Mouse (Mus musculus) spleen, postnatal 10 days (tissue): Measurements from ENCODE around the gene Cacng8.
"Not testable (repeated sequence)": the region's sequence is repeated elsewhere in the genome, so short reads cannot be mapped to it uniquely, and the experiment has no call there.

ENCODE experiments used
- DNase-seq, 2 experiments: peaks; one replicate each; pipeline ENCODE4 v3.0.0; 2021 to 2022; ENCODE audit warnings: low spot score in 2 of 2

Gene Cacng8

DNA sequence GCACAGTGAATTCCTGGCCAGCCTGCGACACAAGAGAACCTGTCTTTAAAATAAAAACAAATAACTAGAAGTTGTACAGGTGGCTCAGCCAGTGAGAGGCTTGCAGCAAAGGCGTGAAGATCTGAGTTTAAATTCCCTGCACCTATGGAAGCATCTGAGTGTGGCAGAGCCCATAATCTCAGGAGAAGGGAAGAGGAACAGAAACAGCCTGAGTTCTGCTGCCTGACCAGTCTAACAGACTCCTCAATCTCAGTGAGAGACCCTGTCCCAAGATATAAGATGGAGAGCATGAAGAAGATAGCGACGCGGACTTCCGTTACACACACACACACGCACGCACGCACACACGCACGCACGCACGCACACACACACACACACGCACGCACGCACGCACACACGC lies 2.7 kb upstream of the Cacng8 start:
- no peak for DNase-seq

DNA sequence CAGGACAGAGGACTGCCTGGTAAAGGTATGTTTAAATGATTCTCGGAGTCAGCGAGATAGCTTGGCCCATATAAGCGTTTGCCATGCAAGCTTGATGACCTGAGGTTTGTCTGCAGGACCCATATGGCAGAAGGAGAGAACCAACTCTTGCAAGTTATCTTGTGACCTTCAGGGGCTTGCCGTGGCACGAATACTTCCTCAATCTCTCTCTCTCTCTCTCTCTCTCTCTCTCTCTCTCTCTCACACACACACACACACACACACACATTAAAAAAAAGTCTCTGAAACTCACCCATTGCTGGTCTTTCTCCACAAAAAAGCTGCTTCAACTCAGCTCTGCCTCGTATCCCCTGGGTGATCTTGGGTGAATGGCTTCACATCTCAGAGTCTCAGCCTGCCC lies 1.6 kb upstream of the Cacng8 start:
- no peak for DNase-seq

DNA sequence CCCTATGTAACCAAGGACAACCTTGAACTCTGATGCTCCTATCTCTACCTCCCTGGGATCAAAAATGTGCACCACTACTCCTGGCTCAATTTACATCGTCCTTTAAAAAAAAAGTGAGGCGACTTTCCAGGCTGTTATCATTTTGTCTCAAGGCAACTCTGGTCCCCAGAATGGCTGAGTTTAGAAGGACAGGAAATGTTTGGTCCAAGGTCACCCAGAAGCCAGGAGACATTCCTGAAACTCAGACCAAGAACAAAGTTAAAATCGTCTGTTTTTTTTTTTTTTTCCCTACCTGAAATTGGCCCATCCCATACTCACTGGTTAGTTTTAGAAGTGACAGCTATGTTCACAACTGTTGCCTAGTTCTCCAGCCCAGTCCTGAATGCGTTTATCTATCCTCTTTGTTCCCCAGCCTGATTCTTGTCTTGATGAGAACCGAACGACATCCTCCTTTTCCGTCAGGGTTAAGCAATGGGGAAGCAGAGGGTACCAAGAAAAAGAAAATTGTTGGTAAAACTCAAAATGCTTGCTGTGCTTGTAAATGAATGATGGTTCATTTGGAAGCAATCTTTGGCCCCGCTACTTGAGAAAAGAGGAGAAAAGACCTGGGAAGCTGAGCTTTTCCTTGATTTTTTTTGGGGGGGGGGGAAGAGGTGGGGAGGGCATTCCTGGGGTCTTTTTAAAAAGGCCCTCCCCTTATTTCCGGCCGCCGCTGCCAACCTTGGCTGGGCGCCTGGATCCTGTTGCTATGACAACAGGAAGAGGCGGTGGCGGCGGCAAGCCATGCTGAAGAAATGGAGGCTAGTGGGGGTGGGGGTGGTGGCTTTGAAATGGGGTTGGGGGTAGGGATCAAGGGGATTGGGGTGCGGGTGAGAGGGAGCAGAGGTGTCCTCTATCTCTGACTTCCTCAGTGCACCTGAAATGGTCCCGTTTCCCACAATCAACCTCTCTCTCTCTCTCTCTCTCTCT lies 755 bp upstream of the Cacng8 start:
- DNase-seq = no peak

DNA sequence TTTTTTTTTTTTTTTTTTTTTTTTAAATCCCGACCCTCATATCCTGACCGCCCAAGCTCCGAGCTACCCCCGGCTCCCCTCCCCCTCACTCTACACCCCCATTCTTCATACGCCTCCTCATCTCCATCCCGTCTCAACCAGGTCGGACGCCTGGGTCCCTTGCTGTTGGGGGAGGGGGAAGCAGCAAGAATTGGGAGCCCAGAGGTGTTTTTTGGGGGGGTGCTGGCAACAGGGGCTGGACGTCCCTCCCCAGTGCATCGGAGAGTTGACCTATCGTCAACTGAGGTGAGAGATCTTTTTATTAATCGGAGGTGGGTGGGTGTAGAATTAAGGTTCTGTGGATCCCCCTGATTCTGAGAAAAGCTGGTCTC lies 583 bp downstream of the Cacng8 start:
- no peak for DNase-seq

DNA sequence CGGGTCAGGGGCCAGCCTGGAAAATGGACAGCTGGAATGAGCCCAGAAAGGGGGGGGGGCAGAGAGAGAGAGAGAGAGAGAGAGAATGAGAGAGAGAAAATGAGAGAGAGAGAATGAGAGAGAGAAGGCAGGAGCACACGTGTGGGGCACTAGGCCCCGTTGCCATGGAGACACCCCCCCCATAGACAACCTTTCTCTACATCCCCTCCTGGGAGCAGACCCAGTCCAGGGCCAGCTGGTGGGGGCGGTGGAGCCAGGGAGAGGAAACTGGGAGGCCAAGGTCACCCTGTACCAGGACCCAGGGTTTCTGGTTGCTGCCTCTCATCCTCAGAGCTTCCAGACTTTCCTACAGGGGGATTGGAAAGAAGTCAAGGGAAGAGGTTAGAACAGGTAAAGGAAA lies 1.3 kb downstream of the Cacng8 start:
- DNase-seq = no peak

DNA sequence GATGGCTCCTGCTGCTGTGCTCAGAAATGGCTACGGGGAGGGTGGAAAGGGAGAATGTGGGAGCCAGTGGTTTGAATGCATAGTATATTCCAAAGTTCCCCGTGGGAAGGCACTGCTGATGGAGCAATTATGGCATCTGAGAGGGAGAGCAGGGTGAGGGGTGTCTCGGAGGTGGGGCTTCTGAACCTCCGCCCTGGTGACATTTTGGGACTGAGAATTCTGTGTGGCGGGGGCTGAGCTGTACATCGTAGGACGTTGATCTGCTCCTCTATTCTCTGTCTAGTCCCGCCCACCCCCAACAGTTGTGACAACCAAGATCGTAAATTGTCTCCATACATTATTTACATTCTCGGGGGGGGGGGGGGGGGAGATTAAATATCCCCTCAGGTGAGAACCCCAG lies 6.9 kb downstream of the Cacng8 start:
- no peak for DNase-seq

DNA sequence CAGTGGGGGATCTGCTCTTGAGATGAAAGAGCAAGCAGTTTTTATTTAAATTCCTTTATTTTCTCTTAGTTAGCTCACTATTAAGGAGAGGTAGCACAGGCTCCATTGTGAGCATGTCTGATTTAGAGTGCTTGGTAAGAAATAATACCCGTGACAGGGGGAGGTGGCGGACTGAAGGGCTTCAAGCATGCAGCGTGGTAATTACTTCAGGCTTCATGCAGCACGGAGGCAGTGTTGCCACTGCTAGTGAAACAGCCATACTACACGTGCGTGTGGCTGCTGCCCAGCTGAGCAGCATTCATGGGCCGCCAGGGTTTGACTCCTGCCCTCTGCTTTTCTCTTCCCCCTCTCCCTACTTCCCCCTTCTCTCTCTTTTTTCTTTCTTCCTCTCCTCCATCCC lies 7.3 kb downstream of the Cacng8 start:
- DNase-seq = no peak

DNA sequence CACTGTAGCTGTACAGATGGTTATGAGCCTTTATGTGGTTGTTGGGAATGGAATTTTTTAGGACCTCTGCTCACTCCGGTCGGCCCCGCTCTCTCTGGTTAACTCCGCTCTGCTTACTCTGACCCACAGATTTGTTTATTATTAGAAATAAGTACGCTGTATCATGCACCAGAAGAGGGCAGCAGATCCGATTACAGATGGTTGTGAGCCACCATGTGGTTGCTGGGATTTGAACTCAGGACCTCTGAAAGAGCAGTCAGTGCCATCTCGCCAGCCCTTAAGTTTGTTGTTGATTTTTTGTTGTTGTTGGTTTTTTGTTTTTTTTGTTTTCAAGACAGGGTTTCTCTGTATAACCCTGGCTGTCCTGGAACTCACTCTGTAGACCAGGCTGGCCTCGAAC lies 7.9 kb downstream of the Cacng8 start:
- DNase-seq = not testable (repeated sequence)

DNA sequence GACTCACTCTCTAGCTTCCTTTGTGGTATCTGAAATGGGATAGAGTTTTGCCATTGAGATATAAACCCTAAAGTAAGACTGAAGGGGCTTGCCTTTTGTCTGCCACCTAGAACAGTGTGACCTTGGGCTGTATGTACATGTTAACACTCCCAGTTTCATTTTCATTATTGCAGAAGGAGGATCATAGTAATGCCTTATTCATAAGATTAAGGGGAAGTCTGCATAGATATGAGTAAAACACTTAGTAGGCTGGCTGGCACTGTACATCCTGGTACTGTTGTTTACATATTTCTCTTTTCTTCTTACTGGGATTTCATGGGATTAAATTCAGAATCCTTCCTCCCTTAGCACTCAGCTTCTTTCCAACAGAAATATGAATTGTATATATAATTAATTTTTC lies 9.5 kb downstream of the Cacng8 start:
- no peak for DNase-seq

DNA sequence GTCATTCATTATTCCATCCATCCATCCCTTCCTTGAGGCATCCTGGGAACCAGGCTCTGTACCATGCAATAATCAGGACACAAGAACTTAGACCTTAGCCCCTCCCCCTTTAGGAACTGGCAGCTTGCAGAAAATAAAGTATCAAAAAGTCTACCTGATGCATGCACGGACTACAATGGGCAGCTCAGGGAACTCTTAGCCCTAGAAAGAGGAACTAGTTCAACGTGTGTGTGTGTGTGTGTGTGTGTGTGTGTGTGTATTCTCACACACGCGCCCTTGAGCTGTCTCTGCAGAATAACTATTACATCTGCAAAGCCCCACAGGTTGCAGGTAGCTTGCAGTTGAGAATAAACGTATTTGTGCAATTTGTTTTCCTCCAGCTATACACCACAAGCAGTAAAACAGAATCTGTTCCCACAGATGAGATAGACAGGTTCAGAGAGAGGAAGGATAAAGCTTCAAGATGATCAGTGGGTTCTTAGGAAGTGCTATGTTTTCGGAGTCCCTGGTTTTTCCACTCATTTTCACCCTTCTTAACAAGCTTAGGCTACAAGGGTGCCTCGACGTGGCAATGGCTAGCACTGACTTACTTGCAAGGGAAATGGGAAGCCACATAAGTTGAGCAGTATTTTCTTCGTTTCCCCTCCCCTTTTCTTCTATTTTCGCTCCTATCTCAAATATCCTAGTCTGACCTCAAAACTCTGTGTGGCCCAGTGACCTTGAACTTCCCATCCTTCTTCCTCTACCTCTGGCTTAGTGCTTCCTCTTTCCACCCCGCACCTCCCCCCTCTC lies 19.4 kb downstream of the Cacng8 start:
- no peak for DNase-seq

DNA sequence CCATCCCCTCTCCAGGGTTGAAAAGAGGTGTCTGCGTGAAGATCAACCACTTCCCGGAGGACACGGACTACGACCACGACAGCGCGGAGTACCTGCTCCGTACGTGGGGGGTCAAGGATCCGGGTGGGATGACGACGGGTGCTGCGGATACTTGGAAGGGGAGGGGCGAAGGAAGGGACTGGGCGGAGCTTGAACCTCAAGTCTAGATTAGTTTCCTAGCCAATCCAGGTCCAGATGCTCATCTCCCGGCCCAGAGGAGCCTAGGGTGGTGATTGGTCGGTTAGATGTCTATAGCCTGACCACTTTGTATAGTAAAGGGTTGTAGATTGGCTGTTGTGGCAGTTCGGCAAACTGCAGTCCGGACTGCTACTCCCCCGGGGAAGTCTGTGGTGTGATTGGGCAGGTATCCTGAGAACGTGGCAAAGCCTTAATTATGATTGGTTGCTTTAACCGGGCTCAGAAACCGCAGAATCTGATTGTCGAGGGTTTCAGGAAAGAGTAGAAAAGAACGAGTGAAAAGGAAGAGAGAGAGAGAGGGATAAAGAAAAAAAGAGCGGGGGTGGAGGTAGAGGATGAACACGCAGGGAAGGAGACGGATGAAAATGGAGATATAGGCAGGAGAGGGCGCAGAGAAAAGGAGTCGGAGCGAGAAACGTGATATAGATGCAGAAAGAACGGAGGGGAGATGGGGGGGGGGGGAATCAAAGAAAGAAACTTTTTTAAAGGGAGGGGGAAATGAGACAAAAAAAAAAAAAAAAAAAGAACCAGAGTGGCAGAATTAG lies 20.9 kb downstream of the Cacng8 start:
- DNase-seq = no peak

DNA sequence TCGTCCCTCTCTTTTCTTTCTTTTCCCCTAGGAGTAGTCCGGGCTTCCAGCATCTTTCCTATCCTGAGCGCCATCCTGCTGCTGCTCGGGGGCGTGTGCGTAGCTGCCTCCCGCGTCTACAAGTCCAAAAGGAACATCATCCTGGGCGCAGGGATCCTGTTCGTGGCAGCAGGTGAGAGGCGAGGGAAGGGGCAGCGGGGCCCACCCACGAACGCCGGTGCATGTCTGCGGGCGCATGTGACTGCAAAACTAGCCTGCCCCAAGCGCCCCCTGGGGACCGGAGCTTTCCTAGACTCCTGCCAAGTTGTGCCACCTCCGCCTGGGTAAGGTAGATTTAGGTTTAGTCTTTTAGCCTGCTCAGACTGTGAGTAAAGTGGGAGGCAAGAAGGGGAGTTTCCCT lies 21.6 kb downstream of the Cacng8 start:
- peak in 1 of 2 experiments; percentile 48 for DNase-seq

DNA sequence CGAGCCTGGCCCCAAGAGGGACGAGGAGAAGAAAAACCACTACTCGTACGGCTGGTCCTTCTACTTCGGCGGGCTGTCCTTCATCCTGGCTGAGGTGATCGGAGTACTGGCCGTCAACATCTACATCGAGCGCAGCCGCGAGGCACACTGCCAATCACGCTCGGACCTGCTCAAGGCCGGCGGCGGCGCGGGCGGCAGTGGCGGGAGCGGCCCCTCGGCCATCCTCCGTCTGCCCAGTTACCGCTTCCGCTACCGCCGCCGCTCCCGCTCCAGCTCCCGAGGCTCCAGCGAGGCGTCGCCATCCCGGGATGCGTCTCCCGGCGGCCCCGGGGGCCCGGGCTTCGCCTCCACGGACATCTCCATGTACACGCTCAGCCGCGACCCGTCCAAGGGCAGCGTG lies 24.4 kb downstream of the Cacng8 start:
- DNase-seq = no peak

DNA sequence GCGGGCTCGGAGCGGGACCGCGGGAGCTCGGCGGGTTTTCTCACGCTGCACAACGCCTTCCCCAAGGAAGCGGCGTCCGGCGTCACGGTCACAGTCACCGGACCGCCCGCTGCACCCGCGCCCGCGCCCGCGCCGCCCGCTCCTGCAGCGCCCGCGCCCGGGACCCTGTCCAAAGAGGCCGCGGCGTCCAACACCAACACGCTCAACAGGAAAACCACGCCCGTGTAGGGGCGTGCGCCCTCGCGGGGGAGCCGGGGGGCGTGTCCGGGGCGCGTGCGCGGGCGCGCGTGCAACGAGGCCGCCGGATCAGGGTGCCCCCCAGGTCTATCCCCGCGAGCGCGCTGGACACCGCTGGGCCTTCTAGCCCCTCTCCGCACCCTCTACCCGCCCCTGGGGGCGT lies 24.9 kb downstream of the Cacng8 start:
- DNase-seq = no peak

DNA sequence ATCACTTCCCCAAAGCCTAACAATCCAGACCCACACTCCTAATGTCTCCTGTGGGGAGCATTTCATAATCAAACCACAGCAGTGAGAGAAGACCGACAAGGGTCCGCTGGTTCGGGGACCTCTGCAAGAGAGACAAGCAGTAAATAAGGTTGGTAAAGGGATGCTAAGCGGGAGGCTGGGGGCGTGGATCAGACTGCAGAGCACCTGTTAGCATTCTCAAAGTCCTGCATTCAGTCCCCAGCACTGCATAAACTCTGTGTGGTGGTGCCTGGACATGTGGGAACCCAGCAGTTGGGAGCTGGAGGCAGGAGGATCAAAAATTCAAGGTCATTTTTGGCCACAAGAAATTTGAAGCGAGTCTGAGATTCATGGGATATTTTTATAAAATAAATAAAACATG lies 29.5 kb downstream of the Cacng8 start:
- DNase-seq = no peak

DNA sequence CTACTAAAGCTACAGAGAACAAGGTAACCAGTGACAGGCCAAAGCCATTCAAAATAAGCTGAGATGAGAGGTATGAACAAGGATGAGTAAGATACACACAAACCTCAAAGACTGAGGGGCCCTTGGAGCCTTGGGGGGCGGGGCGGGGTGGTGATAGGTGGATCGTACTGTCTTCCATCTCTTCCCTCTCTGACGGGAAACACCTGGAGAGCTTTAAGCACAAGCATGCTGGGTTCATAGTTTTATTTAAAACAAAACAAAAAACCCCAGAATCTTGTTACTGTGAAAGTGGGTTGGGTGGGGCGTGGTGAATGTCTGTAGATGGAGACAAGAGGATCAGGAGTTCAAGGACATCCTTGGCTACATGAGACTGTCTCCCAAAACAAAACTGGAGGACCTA lies 30.0 kb downstream of the Cacng8 start:
- no peak for DNase-seq

DNA sequence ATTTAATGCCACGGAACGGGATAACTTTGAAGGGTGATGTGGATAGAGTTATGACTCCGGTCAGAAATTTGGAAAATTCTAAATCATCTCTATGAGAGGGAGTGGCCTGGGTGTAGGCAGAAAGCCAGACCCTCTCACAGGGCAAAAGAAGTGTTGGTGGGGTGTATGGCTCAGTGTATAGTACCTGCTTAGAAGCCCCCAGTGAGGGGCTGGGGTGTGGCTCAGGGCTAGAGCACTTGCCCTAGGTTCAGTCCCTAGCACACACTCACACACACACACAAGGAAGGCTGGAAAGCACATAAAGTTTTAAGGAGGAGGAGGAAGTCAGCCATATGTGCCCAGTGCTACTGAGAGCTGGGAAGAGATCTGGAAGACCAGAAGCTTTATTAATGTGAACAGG lies 30.8 kb downstream of the Cacng8 start:
- DNase-seq = no peak

DNA sequence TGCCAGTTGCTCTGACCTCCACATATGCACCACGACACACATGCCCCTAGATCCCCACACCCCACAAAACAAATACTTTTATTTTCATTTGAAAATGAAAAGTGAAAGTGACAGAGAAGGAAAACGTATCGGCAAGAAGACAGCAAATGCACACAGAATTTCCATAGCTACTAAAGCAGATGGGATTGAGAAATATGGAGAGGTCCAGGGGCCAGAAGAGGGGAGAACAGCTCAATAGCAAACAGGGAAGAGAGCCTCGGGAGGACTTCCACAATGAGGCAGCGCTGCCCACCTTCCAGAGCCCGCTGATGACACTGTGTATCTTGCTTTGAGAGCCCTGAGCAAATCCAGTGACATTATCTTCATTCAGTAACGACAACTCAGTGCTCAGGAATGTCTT lies 31.6 kb downstream of the Cacng8 start:
- no peak for DNase-seq

DNA sequence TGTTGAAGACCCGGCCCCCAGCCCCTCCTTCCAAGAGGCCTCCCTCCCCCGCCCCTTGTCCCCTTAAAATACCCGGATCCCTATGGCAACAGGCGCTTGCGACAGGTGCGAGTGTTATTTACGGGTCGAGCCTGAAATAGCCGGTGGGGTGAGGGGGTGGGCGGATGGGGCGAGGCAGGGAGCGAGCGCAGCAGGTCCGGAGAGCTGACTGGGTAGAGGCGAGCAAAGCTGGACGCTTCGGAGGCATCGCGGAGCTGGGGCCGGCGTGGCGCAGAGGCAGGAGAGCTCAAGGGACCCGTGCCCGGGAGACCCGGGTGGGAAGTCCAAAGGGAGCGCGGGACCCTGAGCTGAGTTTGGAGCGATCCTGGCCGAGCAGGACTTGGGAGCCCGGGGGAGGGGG lies 32.9 kb downstream of the Cacng8 start:
- DNase-seq = no peak

DNA sequence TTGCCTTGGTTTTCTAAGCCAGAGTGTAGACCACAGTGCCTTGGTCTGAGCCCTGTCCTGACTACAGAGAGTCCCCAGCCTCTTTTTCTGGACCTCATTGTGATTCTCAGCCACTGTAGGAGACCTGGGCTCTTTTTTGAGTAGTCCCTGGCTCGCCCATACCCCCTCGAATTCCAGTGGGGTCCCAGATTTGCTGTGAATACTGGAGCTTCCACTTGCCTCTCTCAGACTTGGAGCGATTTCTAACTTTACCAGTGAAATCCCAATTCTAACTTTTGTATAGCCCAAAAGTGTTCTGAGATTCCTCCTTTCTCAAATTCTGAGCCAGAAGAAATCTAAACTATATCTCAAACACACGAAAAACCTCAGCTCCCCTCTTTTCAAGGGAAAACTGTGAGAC lies 33.4 kb downstream of the Cacng8 start, which contains the start of gene Cacng6:
TSS of gene Cacng6 (plus strand) at position 301 of the 400 bp plus-strand sequence.
- no peak for DNase-seq

DNA sequence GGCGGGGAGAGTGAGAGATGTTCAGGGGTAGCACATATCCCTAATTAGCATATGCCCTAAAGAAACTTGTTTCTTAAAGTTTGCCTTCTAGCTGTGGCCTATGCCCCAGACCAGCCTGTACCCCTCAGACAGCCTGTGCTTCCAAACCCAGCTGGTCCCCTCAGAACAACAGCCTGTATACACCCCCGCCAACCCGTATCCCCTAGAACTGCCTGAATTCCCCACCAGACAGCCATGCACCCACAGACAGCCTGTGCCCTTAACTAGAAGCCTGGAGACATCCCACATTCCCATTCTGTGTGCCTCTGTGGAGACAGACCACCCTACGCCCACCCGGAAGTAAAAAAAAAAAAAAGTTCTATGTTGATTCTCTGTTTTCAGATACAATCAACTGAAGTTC lies 34.7 kb downstream of the Cacng8 start:
- no peak for DNase-seq

DNA sequence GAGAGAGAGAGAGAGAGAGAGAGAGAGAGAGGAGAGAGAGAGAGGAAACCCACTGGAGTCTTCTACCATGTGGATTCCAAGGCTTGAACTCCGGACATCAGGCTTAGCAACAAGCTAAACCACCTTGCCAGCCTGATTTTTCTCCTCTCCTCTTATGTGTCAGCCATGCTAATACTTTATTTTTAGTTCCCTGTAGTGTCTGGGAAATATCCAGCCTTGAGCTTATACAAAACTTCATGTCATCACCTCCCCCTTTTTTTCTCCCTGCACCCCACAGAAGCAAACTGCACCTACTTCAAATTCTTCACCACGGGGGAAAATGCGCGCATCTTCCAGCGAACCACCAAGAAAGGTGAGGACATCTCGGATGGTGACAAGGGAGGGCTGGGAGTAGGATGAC lies 39.7 kb downstream of the Cacng8 start:
- DNase-seq = no peak
